Mouse (Mus musculus) spleen, postnatal 4 days (tissue): ENCODE data around the gene Olr1.

Experiments
- DNase-seq, 2 experiments: peaks; one replicate each; pipeline ENCODE4 v3.0.0; 2022; ENCODE audit warnings: low spot score in 2 of 2

Olr1 gene

GRCm38 (mm10) chr6:129507024-129507423 is at the start of gene Olr1:
Gene Olr1 (minus strand): TSS chr6:129507165.
- no peak for DNase-seq

- no peak for DNase-seq
Measured at GRCm38 (mm10) chr6:129548009-129548408, 41.0 kb upstream of the Olr1 start.

GRCm38 (mm10) chr6:129547277-129547676 is 40.3 kb upstream of the Olr1 start:
- no peak for DNase-seq

GRCm38 (mm10) chr6:129543709-129544606 is 37.0 kb upstream of the Olr1 start:
- DNase-seq = peak; percentile 44 to 74

- no peak for DNase-seq
Measured at GRCm38 (mm10) chr6:129542540-129542939, 35.6 kb upstream of the Olr1 start.

GRCm38 (mm10) chr6:129541931-129542330 is 35.0 kb upstream of the Olr1 start:
- no peak for DNase-seq

GRCm38 (mm10) chr6:129538555-129538954 is 31.6 kb upstream of the Olr1 start:
- no peak for DNase-seq

GRCm38 (mm10) chr6:129535723-129536122 is 28.8 kb upstream of the Olr1 start:
- DNase-seq = no peak

- DNase-seq = no peak
Measured at GRCm38 (mm10) chr6:129534627-129535190, 27.7 kb upstream of the Olr1 start.

- no peak for DNase-seq
Measured at GRCm38 (mm10) chr6:129534057-129534456, 27.1 kb upstream of the Olr1 start.

- peak; percentile 69 to 82 for DNase-seq
Measured at GRCm38 (mm10) chr6:129532942-129533860, 26.2 kb upstream of the Olr1 start, which contains the start of gene Gabarapl1. Gene Gabarapl1 (plus strand): TSS chr6:129533160.

- DNase-seq = no peak
Measured at GRCm38 (mm10) chr6:129532556-129532941, 25.6 kb upstream of the Olr1 start.

GRCm38 (mm10) chr6:129530261-129530660 is 23.3 kb upstream of the Olr1 start:
- no peak for DNase-seq

GRCm38 (mm10) chr6:129529605-129530004 is 22.6 kb upstream of the Olr1 start:
- no peak for DNase-seq

GRCm38 (mm10) chr6:129527416-129527815 is 20.5 kb upstream of the Olr1 start:
- DNase-seq = no peak

GRCm38 (mm10) chr6:129526069-129526468 is 19.1 kb upstream of the Olr1 start:
- no peak for DNase-seq

- DNase-seq = no peak
Measured at GRCm38 (mm10) chr6:129517752-129518408, 10.9 kb upstream of the Olr1 start.

- no peak for DNase-seq
Measured at GRCm38 (mm10) chr6:129516388-129516787, 9.4 kb upstream of the Olr1 start.

- DNase-seq = no peak
Measured at GRCm38 (mm10) chr6:129515068-129515467, 8.1 kb upstream of the Olr1 start.

GRCm38 (mm10) chr6:129514376-129514775 is 7.4 kb upstream of the Olr1 start:
- no peak for DNase-seq

- no peak for DNase-seq
Measured at GRCm38 (mm10) chr6:129513409-129513808, 6.4 kb upstream of the Olr1 start.

GRCm38 (mm10) chr6:129512868-129513267 is 5.9 kb upstream of the Olr1 start:
- no peak for DNase-seq
